Mouse (Mus musculus): ENCODE results near the gene Itm2a. TPM values are rescaled to one million over a fixed set of nuclear protein-coding genes. Genes with fewer than 3 reads are reported as not detected.

The Itm2a gene
- polyA plus RNA-seq (2017; shearing (Covaris generic)): 10 to 100 TPM; 68.8 to 87.5 TPM

- peak; percentile 70 for ATAC-seq
Measured at GRCm38 (mm10) chrX:107402915-107403912, at the start of gene Itm2a. Gene Itm2a, minus strand, starts transcription at chrX:107403376.

- ATAC-seq: no peak
Measured at GRCm38 (mm10) chrX:107435887-107436286, 32.7 kb upstream of the Itm2a start.

GRCm38 (mm10) chrX:107421304-107421703 lies 18.1 kb upstream of the Itm2a start:
- peak; percentile 63 for ATAC-seq

GRCm38 (mm10) chrX:107417345-107417744 lies 14.2 kb upstream of the Itm2a start:
- ATAC-seq: no peak

- no peak for ATAC-seq
Measured at GRCm38 (mm10) chrX:107415999-107416398, 12.8 kb upstream of the Itm2a start.

GRCm38 (mm10) chrX:107402481-107402880 lies 695 bp downstream of the Itm2a start:
- no peak for ATAC-seq

GRCm38 (mm10) chrX:107399087-107399486 lies 4.1 kb downstream of the Itm2a start:
- no peak for ATAC-seq

GRCm38 (mm10) chrX:107393256-107393655 lies 9.9 kb downstream of the Itm2a start:
- no peak for ATAC-seq

- ATAC-seq: no peak
Measured at GRCm38 (mm10) chrX:107375329-107375728, 27.8 kb downstream of the Itm2a start.

Other genes with a start within 250 kb of the Itm2a start
- 10 to 100 TPM; 68.5 to 85.2 TPM for gene Gpr174, start 147.5 kb downstream of the Itm2a start, polyA plus RNA-seq (2017; shearing (Covaris generic))